Mouse (Mus musculus): ENCODE results near the gene Scmh1.

Gene Scmh1

DNA sequence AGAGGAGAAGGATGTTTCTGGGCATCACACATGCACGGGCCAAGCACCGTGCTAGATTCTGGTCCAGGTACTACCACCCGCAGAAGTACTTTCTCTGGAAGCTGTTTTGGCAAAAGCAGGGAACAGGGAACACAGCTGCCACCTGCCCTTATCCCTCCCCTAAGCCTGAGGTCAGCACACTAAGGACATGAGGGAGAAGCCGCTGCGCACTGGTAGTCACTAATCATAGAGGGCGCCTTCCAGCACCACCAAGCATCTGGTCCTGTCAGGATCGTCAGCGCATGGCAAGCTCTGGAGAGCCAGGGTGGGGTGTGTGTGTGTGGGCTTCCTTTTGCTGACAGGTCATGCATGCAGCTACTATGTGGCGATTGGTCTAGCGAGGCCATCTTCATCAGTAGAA lies 133.6 kb downstream of the Scmh1 start:
- DNase-seq (ENCODE audit: extremely low read depth, insufficient read length, low spot score) = no peak

DNA sequence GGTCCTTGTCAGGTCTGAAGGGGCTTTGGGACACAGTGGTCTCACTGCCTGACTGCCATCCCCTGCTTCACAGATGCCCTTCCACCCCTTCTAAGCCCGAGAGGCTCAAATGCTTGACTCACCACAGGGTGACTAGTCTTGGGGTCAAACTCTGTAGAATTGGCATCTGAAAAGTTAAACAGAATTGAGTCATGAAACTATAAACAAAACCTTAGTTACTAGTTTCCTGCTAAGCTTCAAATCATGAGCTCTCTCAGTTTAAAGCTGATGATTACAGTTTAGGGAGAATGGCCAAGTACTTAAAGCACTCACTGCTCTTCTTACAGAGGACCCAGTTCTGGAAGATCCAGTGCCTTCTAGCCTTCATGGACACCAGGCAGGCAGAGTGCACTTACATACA lies 139.8 kb downstream of the Scmh1 start:
- no peak for DNase-seq (ENCODE audit: extremely low read depth, insufficient read length, low spot score)

DNA sequence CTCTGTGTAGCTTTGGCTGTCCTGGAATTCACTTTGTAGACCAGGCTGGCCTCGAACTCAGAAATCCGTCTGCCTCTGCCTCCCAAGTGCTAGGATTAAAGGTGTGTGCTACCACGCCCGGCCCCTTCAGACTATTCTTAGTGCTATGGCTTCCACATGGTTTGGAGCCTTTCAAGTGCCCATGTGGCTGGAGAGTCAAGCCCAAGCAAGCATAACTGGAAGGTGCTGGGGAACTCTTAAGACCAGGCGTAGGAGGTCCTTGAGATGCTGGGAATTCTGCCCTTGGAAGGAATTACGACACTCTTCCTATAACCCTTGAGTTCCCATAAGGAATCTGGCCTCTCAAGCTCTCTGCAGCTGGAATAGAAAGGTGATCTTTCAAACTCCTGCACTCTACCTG lies 151.5 kb downstream of the Scmh1 start:
- no peak for DNase-seq (ENCODE audit: extremely low read depth, insufficient read length, low spot score)

DNA sequence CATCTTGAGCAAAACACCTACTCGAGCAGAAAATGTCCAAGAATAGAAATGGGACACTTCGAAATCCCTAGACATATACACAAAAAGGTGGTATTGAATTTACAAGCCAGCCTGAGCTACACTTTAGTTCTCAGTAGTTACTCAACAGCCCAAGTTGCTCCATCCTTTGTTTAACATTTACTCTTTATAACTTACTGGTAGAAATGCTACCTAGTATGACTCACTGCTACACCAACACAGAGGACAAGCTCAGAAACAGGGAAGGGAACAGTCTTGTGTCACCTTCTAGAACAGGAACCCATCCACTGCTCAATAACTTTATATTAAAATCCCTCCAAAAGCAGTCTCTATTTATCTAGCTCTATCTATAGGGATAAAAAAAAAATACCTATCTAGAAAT lies 160.6 kb downstream of the Scmh1 start:
- DNase-seq (ENCODE audit: extremely low read depth, insufficient read length, low spot score) = no peak

DNA sequence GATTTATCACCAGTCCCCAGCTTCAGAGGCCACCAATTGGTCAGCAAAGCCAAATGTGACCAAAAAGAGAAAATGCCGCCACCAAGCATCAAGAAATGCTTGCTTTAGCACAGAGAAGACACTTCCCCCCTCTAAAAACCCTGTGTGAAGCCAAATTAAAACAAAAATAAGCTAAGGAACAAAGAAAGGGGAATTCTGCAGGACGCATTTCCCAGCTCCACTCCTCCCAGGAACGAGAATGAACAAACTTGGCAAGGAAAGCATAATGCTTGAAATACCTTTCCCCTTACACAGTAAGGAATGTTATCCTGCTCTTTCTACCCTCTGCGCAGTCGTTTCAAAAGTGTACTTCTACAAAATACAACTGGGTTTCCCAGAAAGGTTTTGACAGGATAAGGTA lies 162.9 kb downstream of the Scmh1 start:
- DNase-seq (ENCODE audit: extremely low read depth, insufficient read length, low spot score) = peak; percentile 41

DNA sequence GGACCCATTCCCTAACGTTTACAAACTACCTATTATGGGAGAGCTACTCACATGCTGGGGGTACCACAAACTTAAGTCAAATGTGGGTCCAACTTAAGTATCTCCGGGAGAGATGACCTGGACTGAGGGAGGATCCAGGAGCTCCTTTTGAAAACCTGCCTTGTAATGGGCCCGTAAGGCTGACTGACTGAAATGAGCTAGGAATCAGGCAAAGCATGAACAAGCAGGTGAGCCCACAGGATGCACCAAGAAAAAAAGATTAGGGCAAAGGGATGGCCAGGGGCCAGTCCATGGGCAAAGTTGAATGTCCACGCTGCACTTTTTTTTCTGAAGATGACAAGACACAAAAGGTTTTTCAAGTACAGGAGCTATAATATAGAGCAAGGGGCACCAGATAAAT lies 163.9 kb downstream of the Scmh1 start:
- DNase-seq (ENCODE audit: extremely low read depth, insufficient read length, low spot score) = no peak

DNA sequence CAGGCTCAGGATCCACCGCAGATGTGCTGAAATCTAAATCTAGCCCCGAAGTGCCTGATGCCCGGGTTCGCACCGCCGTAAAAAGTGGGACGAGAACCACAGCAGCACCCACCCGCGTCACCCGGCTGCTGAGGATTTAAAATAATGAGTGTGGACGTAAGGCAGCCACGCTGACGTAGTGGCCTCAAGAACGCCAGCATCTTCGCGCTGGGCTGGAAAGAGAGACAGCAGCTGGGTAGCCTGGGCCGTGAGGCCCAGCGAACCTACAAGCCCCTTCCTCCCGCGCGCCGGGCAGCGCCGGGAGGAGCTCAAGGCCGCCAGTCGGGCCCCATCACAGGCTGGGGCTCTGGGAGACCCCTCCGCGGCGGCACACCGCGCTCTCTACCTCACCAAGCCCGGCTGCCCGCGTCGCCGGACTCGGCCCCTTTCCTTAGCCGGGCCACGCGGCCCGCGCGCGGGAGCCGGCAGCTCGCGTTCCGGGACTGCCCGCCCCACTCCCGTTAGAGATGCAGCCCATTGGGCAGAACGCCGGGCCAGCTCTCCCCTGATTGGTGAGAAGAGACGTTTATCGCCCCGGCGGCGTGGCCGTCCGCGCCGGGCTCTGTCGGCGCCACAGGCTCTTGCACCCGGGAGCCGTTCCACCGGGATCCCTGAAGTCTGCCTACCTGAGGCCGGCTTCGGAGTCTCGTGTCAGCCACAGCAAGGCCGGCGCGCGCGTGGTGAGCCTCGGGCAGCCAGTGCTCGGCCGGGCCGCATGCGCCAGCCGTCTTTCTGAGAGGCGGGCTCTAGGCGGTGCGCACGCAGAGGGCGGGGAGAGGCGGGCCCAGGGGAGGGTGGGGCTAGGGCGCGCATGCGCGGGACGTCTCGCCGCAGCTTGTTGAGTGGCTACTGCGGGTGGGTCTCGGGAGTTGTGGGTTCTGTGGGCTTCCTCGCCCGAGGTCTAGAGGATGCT lies 164.7 kb downstream of the Scmh1 start, which contains the start of gene Ctps:
TSS of gene Ctps (minus strand) at position 791 of the 952 bp plus-strand sequence.
- DNase-seq (ENCODE audit: extremely low read depth, insufficient read length, low spot score) = peak; percentile 95

DNA sequence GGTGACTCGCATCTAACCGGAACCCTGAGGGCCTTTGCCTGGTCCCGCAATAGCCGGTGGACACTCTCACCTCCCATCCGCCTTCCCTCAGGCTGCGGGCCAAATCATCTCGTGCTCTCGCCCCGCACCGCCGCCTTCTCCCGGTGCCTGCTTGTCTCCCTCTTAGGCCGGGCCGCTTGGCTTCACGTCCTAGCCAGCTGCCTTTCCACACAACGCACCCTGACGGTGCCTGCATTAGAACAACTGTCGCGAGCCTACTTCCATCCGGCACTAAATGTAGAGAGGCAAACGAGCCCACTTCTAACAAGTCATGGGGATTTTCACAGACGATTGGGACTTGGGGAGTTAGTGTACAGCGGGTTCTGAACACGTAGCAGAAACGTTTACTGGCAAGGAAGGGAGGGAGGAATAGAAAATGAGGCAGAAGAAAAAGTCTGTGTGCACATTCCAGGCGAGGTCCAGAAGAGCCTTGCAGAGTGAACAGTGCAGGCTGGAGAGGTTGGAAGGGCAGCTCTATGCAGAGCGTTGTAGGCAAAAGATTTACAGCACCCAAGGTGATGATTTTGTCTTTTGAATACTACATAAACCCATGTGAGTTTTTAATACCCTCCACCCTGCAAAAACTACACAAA lies 165.5 kb downstream of the Scmh1 start:
- no peak for DNase-seq (ENCODE audit: extremely low read depth, insufficient read length, low spot score)

DNA sequence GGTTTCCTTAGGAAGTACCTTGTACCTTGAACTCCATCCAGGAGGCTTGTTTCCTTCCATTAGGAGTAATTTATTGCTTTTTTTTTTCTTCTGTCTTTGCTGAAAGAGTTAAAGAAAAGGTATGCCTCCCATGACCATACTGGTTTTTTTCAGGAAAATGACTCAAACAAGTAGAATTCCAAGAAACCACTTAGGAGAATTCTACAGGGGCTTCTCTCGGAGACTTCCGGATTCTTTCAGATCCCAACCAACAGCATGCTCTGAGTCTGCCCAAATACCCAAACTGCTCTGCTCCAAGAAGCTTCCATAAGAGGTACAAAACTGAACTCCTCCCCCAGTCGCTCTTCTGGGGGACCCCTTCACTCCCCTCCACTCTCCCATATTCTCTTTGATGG lies 166.0 kb downstream of the Scmh1 start:
- peak; percentile 62 for DNase-seq (ENCODE audit: extremely low read depth, insufficient read length, low spot score)

DNA sequence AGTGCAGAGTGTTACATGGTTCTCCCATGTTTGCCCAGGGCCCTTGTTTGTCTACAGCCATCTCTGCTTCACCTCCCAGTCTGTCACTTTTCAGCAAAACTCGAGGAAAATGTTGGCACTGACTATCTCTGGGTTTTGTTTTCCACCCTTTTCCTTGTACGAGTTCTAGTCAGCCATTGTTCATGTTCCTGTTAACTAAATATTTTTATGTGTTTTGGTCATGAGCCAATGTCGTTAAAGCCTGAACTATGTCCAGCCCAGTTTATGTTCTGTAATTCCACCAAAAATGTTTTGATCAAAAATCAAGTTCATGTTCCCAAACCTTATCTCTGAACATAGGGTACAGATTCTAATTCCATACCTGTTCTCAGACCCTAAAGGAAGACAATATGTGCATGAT lies 166.6 kb downstream of the Scmh1 start:
- DNase-seq (ENCODE audit: extremely low read depth, insufficient read length, low spot score) = no peak

Measured in 3134 (cell line).